Mouse (Mus musculus): Measurements from ENCODE around the gene Camp.

GRCm38 (mm10) chr9:109870983-109871572 is 21.7 kb upstream of the Camp start:
- no peak for TF ChIP-seq MYOD1 (IDR thresholded peaks at IDR 0.05; ENCODE audit: control insufficient read depth in 1 of 3, insufficient read length in 2 of 3, low read depth in 2 of 3)
- TF ChIP-seq CEBPB (IDR thresholded peaks at IDR 0.05; ENCODE audit: insufficient read depth, poor library complexity, severe bottlenecking): no peak
- no peak for TF ChIP-seq POLR2A (IDR thresholded peaks at IDR 0.05; ENCODE audit: insufficient read length, low read depth)
- no peak for TF ChIP-seq E2F4 (IDR thresholded peaks at IDR 0.05; ENCODE audit: insufficient read depth)
- no peak for TF ChIP-seq SRF (IDR thresholded peaks at IDR 0.05; ENCODE audit: control insufficient read depth, insufficient read length, low read depth)
- no peak for TF ChIP-seq USF1 (IDR thresholded peaks at IDR 0.05; ENCODE audit: low read depth)
- no peak for TF ChIP-seq MYOG (IDR thresholded peaks at IDR 0.05; ENCODE audit: control insufficient read depth in 1 of 3, insufficient read depth in 1 of 3, insufficient read length in 2 of 3, low read depth in 2 of 3)
- no peak for TF ChIP-seq POLR2AphosphoS2 (IDR thresholded peaks at IDR 0.05; ENCODE audit: insufficient read length, low read depth)
- no peak for TF ChIP-seq TCF12 (IDR thresholded peaks at IDR 0.05; ENCODE audit: insufficient read depth, poor library complexity, severe bottlenecking)
- no peak for TF ChIP-seq MAX (IDR thresholded peaks at IDR 0.05; ENCODE audit: low read depth)
- TF ChIP-seq REST (IDR thresholded peaks at IDR 0.05; ENCODE audit: insufficient read depth, insufficient read length): no peak
